Mouse (Mus musculus): ENCODE results near the gene Ndufs6.

GRCm38 (mm10) chr13:73347922-73348650 lies 19.7 kb upstream of the Ndufs6 start:
- TF ChIP-seq CTCF (IDR thresholded peaks at IDR 0.05; ENCODE audit: low read depth) (no peak), EP300 (IDR thresholded peaks at IDR 0.05; ENCODE audit: low read depth) (no peak)
